ENCODE assay signal across 17 mouse cellular contexts in the genomic region with DNA sequence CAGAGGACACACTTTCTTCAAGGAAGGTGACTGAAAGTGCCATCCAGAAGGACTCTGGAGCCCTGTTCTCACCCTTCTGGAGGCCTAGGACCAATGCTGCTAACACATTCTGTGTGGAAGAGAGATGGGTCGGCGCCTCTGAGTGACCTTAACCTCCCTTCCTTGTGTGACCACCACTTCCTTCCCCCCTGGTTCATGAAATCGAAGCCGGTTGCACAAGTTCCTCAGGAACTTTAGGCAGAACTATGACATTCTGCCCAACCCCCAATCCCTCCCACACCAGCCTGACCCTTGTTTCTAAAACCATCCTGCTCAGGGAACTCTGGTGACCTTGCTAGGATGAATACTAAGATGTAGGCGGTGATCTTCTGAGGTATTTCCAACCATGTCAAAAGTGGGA. TPM values are rescaled to one million over a fixed set of nuclear protein-coding genes. Genes with fewer than 3 reads are reported as not detected.
DNase-seq lines count a peak whose midpoint lies in the region; ATAC-seq and TF ChIP-seq lines count a peak whose summit lies in the region.
"Had no signal": no experiment of that assay in that cellular context is flagged by ENCODE, and none has a peak within 500 bp of the region (broad histone marks: within the 10 kb centered on the region; RNA-seq: fewer than 3 reads in every experiment).

No protein-coding gene starts in this region.

- TF ChIP-seq CTCF in lung, adult 2 months (IDR thresholded peaks at IDR 0.05; ENCODE audit: insufficient read depth, low read length): no peak

- no peaks in the 10 kb centered on the region for H3K4me1 ChIP-seq in lung, adult 2 months (ENCODE audit: control insufficient read depth, insufficient read depth, low read length)
- H3K4me1 ChIP-seq: hindbrain, embryonic 13.5 days; midbrain, embryonic 15.5 days had no signal

- peak; percentile 81 for ATAC-seq in neutrophil, adult 5-6 weeks (ENCODE audit: extremely low read depth, insufficient number of reproducible peaks, low FRiP score, poor library complexity, severe bottlenecking)
- ATAC-seq in frontal cortex, adult (ENCODE audit: low TSS enrichment): no peak
- ATAC-seq: intestine, postnatal 0 days; midbrain, embryonic 15.5 days had no signal

- no peak overlapping the region for H3K4me3 ChIP-seq in lung, adult 2 months (replicated peaks; ENCODE audit: extremely low read depth, low read depth, low read length)
- H3K4me3 ChIP-seq: hindbrain, embryonic 13.5 days; midbrain, embryonic 15.5 days had no signal

- 61% methylated on average over 5 of the region's 5 CpGs for WGBS in lung, adult 2 months

- TF ChIP-seq POLR2A in lung, adult 2 months (IDR thresholded peaks at IDR 0.05; ENCODE audit: borderline replicate concordance, extremely low read depth, low read depth, low read length): no peak

- DNase-seq in lung, adult 18-20 months: peak; percentile 34 to 60
- DNase-seq in lung, adult 2 months: no peak
- peak; percentile 36 for DNase-seq in liver
- peak; percentile 25 for DNase-seq in lung, postnatal 14 days
- DNase-seq in thymus, postnatal 10 days (ENCODE audit: low spot score in 2 of 2): no peak
- no peak for DNase-seq in left cerebral cortex, adult 11 months (ENCODE audit: low spot score)
- DNase-seq: cerebellum, adult 8-10 months; kidney, postnatal 10 days; right cerebral cortex, postnatal 14 days had no signal

RNA-seq across cellular contexts. Expression of a gene that starts 8.3 kb away (rescaled TPM):
- 1.0 and 1.8 TPM in 2 replicates for polyA plus RNA-seq in lung, adult 2 months (2012; rRNA removed)
- 99.2 and 102 TPM in 2 replicates for total RNA-seq in neutrophil, adult 5-6 weeks (2017)
- polyA plus RNA-seq: forebrain, embryonic 11.5 days; neural tube, embryonic 11.5 days had no signal

RNA-seq across cellular contexts. Expression of a gene that starts 21.9 kb away (rescaled TPM):
- 6.9 and 7.8 TPM in 2 replicates for polyA plus RNA-seq in lung, adult 2 months (2012; rRNA removed)
- total RNA-seq in neutrophil, adult 5-6 weeks (2017): 2.6 and 3.7 TPM in 2 replicates

RNA-seq across cellular contexts. Expression of a gene that starts 25.0 kb away (rescaled TPM):
- polyA plus RNA-seq in lung, adult 2 months (2012; rRNA removed): 3.0 and 6.0 TPM in 2 replicates
- total RNA-seq in neutrophil, adult 5-6 weeks (2017): 145 and 151 TPM in 2 replicates
- polyA plus RNA-seq: intestine, postnatal 0 days; midbrain, embryonic 15.5 days had no signal

RNA-seq across cellular contexts. Expression of a gene that starts 35.5 kb away (rescaled TPM):
- polyA plus RNA-seq in lung, adult 2 months (2012; rRNA removed): 3.3 and 6.3 TPM in 2 replicates
- total RNA-seq in neutrophil, adult 5-6 weeks (2017): 7.0 and 9.8 TPM in 2 replicates
- total RNA-seq: layer of hippocampus, postnatal 25 days had no signal

Comparison
In these comparisons a context has a peak if more than half of its experiments do, and no peak if none do; other contexts are left out.
1. DNase-seq: peak in lung, adult 18-20 months (2 of 2), liver (single experiment) and lung, postnatal 14 days (single experiment); none in lung, adult 2 months (single experiment), thymus, postnatal 10 days (0 of 2) and left cerebral cortex, adult 11 months (single experiment).